Mouse (Mus musculus) urinary bladder, postnatal 10 days (tissue): ENCODE measurements at regions not wholly inside any gene's neighbourhood (a gene's known extent, or its start where the extent isn't known, plus 50 kb on each side); places are given as distances from the start of the nearest gene placed in this dataset.

Source experiments
- DNase-seq: peaks from one replicate; pipeline ENCODE4 v3.0.0; 2022; ENCODE audit warnings: low spot score

DNA sequence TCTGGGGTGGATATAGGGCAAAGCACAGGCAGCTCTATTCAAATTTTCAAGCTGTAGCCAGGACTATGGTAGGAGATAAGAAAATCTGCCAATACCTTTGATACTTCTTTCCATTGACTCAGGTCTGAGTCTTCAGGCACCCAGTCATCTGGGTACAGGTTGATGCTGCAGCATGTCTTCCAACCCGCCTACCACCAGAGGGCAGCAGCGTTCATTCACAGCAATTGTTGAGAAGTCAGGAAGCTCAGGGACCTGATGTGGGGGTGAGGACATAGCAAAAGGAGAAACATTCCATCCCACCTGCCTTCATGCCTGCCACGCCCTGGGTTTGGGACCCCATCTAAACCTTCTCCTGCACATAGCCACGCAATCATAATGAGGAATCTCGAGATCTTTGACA is 118.2 kb upstream of the Gm21876 start:
- peak; percentile 10 for DNase-seq

- no peak for DNase-seq
These were observed 120.0 kb upstream of the Gm21876 start for GRCm38 (mm10) chrX:21295460-21295859.

DNA sequence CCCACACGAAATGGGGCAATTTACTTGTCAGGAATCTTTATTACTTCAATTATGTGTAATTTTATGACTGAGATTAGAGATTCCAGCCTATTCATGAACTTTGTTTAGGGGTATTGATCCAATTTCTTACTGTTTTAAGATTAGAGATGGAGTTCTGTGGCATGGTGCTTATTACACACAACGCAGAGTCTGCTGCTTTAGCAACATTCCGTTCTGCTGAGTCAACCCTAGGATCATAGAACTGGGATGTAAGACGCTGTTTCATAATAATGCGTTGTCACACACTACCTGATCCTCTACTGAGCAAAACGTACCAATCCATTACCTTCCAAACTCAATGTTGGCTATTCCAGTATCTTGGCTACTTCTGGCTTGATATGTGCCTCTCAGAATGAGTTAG is 121.9 kb upstream of the Gm21876 start:
- no peak for DNase-seq

- DNase-seq: no peak
These were observed 149.8 kb upstream of the Agtr2 start for GRCm38 (mm10) chrX:21334499-21335032.

- no peak for DNase-seq
These were observed 139.9 kb upstream of the Agtr2 start for GRCm38 (mm10) chrX:21344397-21344796.

DNA sequence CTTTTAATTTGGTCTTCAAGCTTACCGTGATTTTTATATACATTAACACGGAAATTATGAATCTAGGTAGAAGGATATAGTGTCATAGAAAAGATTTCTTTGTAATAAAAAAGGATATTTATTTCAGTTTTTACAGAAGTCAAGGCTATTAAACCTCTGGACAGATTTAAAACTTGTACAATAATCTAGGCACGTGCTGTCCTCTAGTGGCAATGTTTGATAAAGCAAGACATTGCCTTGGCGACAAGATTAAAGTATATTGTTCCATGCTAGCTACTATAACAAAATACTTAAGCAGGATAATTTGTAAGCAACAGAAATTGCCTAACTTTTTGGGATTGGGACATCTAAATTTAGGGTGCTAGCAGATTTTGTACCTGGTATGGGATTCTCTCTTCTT is 133.8 kb upstream of the Agtr2 start:
- DNase-seq: no peak

DNA sequence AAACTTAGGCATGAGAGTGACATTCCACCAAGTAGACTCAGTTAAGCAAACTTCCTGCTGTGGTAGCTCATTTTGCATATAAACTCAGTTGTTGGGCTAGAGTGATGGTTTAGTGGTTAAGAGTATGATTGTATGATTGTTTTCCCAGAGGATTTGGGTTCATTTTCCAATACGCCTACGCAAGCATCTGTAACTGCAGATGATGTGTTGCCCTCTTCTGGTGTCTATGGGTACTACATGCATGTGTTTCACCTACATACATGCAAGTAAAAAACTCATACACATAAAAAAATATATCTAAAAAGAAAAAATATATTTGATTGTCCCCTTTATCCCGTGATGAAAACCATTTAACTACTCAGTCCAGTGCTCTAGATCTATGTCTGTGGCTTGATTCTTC is 132.0 kb upstream of the Agtr2 start:
- no peak for DNase-seq

DNA sequence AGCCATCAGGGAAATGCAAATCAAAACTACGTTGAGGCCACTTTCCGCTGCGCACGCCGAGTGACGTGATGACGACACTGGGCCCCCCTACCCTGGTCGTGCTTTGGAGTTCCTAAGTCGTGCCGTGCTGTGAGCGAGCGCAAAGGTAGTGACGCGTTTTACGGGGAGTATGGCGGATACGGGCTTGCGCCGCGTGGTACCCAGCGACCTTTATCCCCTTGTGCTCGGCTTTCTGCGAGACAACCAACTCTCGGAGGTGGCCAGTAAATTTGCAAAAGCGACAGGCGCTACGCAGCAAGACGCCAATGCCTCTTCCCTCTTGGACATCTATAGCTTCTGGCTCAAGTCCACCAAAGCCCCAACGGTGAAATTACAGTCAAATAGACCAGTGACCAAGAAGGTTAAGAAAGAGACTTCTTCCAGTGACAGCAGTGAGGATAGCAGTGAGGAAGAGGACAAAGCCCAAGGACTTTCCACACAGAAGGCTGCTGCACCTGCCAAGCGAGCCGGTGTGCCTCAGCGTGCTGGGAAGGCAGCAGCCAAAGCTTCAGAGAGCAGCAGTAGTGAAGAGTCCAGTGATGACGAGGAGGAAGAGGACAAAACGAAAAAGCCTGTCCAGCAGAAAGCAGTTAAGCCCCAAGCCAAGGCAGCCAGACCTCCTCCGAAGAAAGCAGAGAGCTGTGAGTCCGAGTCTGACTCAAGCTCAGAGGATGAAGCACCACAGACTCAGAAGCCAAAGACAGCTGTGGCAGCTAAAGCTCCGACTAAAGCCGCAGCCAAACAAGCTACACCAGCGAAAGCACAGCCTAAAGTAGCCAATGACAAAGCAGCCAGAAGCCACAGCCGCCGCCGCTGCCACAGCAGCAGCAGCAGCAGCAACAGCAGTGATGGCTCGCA is 123.3 kb upstream of the Agtr2 start:
- DNase-seq: no peak

DNA sequence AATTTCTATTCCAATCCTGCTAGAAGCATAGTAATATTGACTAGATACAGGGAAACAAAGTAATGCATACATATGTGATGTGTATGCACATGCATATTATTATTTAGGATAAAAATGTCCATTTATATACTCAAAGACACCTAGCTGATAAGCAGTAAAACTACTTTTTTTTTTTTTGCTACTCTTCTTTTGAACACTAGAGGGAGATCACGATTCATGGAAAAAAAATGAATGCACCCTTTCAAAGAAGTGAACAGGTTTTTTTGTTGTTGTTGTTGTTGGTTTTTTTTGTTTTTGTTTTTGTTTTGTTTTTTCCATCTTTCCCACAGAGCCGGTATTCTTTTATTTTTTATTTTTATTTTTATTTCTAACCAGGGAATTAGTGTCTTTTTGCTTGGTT is 99.1 kb upstream of the Agtr2 start:
- no peak for DNase-seq

DNA sequence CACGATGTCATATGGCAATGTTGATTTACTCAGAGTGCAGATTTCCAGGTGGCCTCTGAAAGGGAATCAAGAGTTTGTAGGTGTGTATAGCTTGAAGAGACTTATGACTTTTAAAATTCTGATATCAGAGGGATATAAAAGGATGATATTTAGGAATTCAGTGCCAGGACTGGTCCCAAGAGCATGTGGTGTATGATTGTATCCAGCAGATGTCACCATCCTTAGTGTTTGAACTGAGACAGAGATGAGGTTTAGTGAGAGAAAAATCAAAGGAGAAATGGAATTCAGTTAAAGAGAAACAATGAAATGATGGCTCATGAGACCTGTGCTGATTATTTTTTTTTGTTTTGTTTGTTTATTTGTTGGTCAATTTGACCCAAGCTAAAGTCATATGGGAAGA is 94.4 kb upstream of the Agtr2 start:
- DNase-seq: no peak

DNA sequence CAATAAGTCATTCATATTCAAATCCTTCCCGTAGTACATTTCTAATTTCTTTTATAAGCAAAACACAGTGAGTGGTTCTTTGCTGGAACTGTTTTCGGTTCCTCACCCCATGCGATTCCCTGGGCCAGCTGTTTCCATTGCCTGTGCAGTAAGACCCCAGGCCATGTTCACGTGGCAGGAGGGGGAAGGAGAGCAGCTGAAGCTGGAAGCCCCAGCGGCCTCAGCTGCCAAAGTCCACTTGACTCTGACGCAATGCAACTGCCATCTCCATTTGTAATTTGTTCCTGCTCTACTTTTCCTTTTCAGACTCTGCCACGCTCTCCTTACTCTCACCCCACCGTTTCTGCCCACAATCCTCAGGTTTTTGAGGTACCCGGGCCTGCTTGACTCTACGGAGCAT is 91.1 kb upstream of the Agtr2 start:
- DNase-seq: no peak

DNA sequence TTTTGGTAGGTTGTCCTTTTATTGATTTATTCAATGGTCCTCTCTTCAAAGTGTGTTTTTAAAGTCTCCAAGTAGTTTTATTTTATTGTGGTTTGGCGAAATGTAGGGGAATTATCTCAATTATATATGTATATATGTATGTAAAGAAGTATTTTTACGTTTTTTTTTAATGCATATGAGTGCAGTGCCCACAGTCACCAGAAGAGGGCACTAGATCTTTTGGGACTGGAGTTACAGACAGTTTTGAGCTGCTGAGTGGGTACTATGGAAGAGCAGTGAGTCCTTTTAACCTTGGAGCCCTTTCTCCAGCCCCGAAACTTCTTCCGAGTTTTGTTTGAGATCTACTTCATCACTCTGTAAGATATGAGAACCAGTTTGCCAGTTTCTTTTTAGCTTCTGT is 59.5 kb upstream of the Agtr2 start:
- no peak for DNase-seq

DNA sequence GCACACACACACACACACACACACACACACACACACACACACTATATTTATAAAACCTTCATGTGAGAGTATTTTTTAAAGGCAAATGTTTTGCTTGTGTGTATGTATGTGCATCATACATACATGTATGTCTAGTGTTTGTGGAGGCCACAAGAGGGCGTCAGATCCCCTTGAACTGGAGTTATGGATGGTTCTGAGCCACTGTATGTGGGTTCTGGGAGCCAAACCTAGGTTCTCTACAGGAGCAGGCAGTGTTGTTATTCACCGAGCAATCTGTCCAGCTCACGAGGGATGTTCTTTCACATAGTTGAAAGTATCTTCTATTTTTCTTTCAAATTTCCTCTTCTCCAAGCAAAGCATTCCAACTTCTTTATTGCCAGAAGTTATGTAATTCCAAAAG is 56.3 kb upstream of the Agtr2 start:
- no peak for DNase-seq

DNA sequence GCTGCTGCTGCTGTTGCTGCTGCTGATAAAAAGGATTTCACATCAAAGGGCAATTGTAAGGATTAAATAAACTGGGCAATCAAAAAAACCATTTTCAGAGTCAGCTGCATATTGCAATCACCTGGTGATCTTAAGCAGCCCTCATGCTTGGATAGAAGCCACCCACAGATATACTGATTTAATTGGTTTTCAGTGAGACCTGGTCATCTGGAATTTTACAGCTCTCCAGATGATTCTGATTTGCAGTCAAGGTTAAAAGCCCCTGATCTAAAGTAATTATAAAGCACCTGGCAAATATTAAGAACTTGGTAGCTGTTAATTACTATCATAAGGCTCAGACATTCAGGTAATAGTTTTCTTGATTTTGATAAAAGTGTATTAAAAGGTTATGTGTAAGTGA is 50.8 kb upstream of the Agtr2 start:
- no peak for DNase-seq
